23 mouse cellular contexts compared by ENCODE assay signal in the genomic region with DNA sequence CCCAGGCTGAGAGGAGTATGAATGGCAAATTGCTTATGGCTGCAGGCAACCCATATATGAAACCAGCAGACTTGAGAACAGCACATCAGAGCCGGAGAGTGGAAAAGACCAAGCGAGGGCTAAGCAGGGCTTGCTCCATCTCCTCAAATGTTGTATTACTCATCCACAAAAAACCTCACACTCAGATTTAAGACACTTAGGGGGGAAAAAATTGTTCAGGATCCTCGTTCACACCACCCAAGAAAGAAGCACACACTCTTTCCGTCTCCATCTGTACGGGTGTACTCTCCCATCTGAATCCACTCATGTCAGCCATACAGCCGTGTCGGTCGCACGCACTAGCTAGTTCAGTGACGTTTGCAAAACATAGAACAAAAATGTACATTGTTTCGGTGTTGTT.
DNase-seq lines count a peak whose midpoint lies in the region; ATAC-seq and TF ChIP-seq lines count a peak whose summit lies in the region.
"Had no signal": no experiment of that assay in that cellular context is flagged by ENCODE, and none has a peak within 500 bp of the region (broad histone marks: within the 10 kb centered on the region; RNA-seq: fewer than 3 reads in every experiment).

No protein-coding gene starts in this region.

- H3K9me3 ChIP-seq in forebrain, embryonic 15.5 days, result no peaks in the 10 kb centered on the region
- no peaks in the 10 kb centered on the region for H3K9me3 ChIP-seq in forebrain, embryonic 10.5 days
- H3K9me3 ChIP-seq: embryonic facial prominence, embryonic 13.5 days; heart, embryonic 13.5 days; kidney, embryonic 15.5 days; midbrain, embryonic 10.5 days; neural tube, embryonic 13.5 days; stomach, embryonic 15.5 days had no signal

- WGBS in forebrain, embryonic 15.5 days, result 74% methylated on average over 11 of the region's 11 CpGs
- 92% methylated on average over 11 of the region's 11 CpGs for WGBS in forebrain, embryonic 10.5 days
- WGBS in olfactory bulb, adult 2 months, result 29% methylated on average over 11 of the region's 11 CpGs

- H3K27ac ChIP-seq in forebrain, embryonic 15.5 days (replicated peaks), result peak overlapping the region; percentile 36
- H3K27ac ChIP-seq in forebrain, embryonic 10.5 days, result no peak overlapping the region
- peak overlapping the region; percentile 52; the same call in 1 of the 2 replicates for H3K27ac ChIP-seq in layer of hippocampus, adult 2 months
- peak overlapping the region; percentile 28; the same call in 1 of the 2 replicates for H3K27ac ChIP-seq in olfactory bulb, adult 2 months (ENCODE audit: insufficient read depth, low read depth, low read length)
- H3K27ac ChIP-seq: embryonic facial prominence, embryonic 13.5 days; heart, embryonic 13.5 days; kidney, embryonic 15.5 days; liver, embryonic 14.5 days; midbrain, embryonic 10.5 days; neural tube, embryonic 13.5 days; stomach, embryonic 15.5 days had no signal

- no peak for TF ChIP-seq POLR2A in olfactory bulb, adult 2 months (IDR thresholded peaks at IDR 0.05; ENCODE audit: insufficient read depth, low read depth, low read length)

- H3K4me3 ChIP-seq in forebrain, embryonic 15.5 days, result no peak overlapping the region
- H3K4me3 ChIP-seq in forebrain, embryonic 10.5 days, result no peak overlapping the region
- no peak overlapping the region for H3K4me3 ChIP-seq in layer of hippocampus, adult 2 months
- no peak overlapping the region for H3K4me3 ChIP-seq in olfactory bulb, adult 2 months (ENCODE audit: insufficient read depth, low read depth, low read length)
- H3K4me3 ChIP-seq: embryonic facial prominence, embryonic 13.5 days; erythroblast, embryonic 14.5 days; heart, embryonic 13.5 days; kidney, embryonic 15.5 days; midbrain, embryonic 10.5 days; neural tube, embryonic 13.5 days; stomach, embryonic 15.5 days had no signal

- no peaks in the 10 kb centered on the region for H3K36me3 ChIP-seq in forebrain, embryonic 15.5 days
- peaks cover 43% of the 10 kb centered on the region for H3K36me3 ChIP-seq in forebrain, embryonic 10.5 days (replicated peaks)
- H3K36me3 ChIP-seq: neural tube, embryonic 13.5 days; stomach, embryonic 15.5 days had no signal

- no peaks in the 10 kb centered on the region for H3K27me3 ChIP-seq in forebrain, embryonic 15.5 days
- H3K27me3 ChIP-seq in forebrain, embryonic 10.5 days (ENCODE audit: poor library complexity, severe bottlenecking), result 0 out of 2 replicates have a peak, but pooled peaks cover 3% of the 10 kb centered on the region
- H3K27me3 ChIP-seq: embryonic facial prominence, embryonic 13.5 days; heart, embryonic 13.5 days; kidney, embryonic 15.5 days; neural tube, embryonic 13.5 days; stomach, embryonic 15.5 days had no signal

- no peak overlapping the region for H3K9ac ChIP-seq in forebrain, embryonic 15.5 days (replicated peaks)
- H3K9ac ChIP-seq: embryonic facial prominence, embryonic 13.5 days; heart, embryonic 13.5 days; kidney, embryonic 15.5 days; liver, embryonic 14.5 days; stomach, embryonic 15.5 days had no signal

- H3K4me1 ChIP-seq in forebrain, embryonic 15.5 days, result peaks cover 84% of the 10 kb centered on the region
- peaks cover 86% of the 10 kb centered on the region for H3K4me1 ChIP-seq in forebrain, embryonic 10.5 days
- H3K4me1 ChIP-seq in olfactory bulb, adult 2 months (ENCODE audit: control insufficient read depth, insufficient read depth, low read length), result peaks cover 29% of the 10 kb centered on the region

- no peak for TF ChIP-seq CTCF in layer of hippocampus, adult 2 months (conservative IDR thresholded peaks at IDR 0.05)
- no peak for TF ChIP-seq CTCF in olfactory bulb, adult 2 months (IDR thresholded peaks at IDR 0.05; ENCODE audit: insufficient read depth, low read depth, low read length)

- DNase-seq in forebrain, embryonic 10.5 days (ENCODE audit: extremely low spot score, low spot score), result no peak
- DNase-seq in layer of hippocampus, adult 2 months (ENCODE audit: low spot score in 2 of 2), result no peak
- DNase-seq in layer of hippocampus, postnatal 25 days (ENCODE audit: extremely low spot score in 1 of 2, low spot score in 1 of 2), result no peak
- DNase-seq in brain, adult 2 months (ENCODE audit: low read depth, low spot score), result peak; percentile 59
- no peak for DNase-seq in embryo, embryonic 10 days (ENCODE audit: low spot score)
- DNase-seq: cerebellum, adult 2 months; cerebellum, postnatal 14 days; kidney, adult 18-20 months; kidney, postnatal 36 days; layer of hippocampus, postnatal 36 days; liver had no signal

- no peak for ATAC-seq in forebrain, embryonic 15.5 days (replicated peaks)
- ATAC-seq: CD4-positive, CD25-positive, alpha-beta regulatory T cell, adult 4 months; hindbrain, embryonic 16.5 days had no signal

- no peak overlapping the region for H3K4me2 ChIP-seq in forebrain, embryonic 15.5 days (replicated peaks)
- H3K4me2 ChIP-seq: embryonic facial prominence, embryonic 13.5 days; heart, embryonic 13.5 days; kidney, embryonic 15.5 days; neural tube, embryonic 13.5 days; stomach, embryonic 15.5 days had no signal
